Mouse (Mus musculus): ENCODE measurements around the gene Bahd1.

DNA sequence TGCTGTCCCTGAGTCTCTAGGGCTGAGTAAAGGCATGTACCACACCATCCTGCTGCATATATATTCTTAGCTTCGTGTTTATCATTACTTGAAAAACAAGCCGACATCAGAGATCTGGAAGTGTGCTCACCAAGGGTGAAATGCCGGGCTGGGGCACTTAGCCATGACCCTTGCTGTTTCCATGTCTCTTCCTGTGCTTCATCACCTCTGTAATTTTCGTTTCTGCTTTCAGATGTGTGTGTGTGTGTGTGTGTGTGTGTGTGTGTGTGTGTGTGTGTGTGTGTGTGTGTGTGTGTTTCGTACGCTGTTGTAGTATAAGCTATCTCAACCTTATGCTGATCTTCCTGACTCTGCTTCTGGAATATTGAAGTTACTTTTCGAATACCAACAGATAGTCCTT lies 41.2 kb downstream of the Bahd1 start:
- no peak for TF ChIP-seq CTCF (IDR thresholded peaks at IDR 0.05; ENCODE audit: low read depth, low read length)
- no peak for TF ChIP-seq POLR2A (IDR thresholded peaks at IDR 0.05; ENCODE audit: extremely low read depth, insufficient read depth, low read length)
